Mouse (Mus musculus) megakaryocyte, embryonic 14.5 days (primary cell): ENCODE data around the gene Olfr173. TPM values are rescaled to one million over a fixed set of nuclear protein-coding genes. Genes with fewer than 3 reads are reported as not detected.

ENCODE experiments used
- H3K27me3 ChIP-seq: replicated peaks from 2 replicates; pipeline ENCODE3; 2012; ENCODE audit warnings: inconsistent platforms
- H3K36me3 ChIP-seq: replicated peaks from 2 replicates; pipeline ENCODE3; 2012; ENCODE audit warnings: low read length, inconsistent platforms, mixed read lengths
- H3K4me1 ChIP-seq: 2 replicates; pipeline ENCODE4 v1.6.1; 2012; ENCODE audit warnings: inconsistent platforms
- H3K4me3 ChIP-seq: replicated peaks from 2 replicates; pipeline ENCODE3; 2012; ENCODE audit warnings: moderate library complexity, mild to moderate bottlenecking, inconsistent platforms
- H3K9me3 ChIP-seq: 2 replicates; pipeline ENCODE4 v1.6.1; 2012; ENCODE audit warnings: inconsistent platforms
- FLI1 ChIP-seq: IDR thresholded peaks from 2 replicates; pipeline ENCODE4 v1.6.1; 2012; ENCODE audit warnings: low read length, inconsistent platforms, mixed read lengths
- GATA1 ChIP-seq: IDR thresholded peaks from 3 replicates; pipeline ENCODE4 v1.6.1; 2012; ENCODE audit warnings: mixed read lengths, low read length, inconsistent platforms, borderline replicate concordance
- polyA plus RNA-seq: library from polyadenylated mRNA; stranded (reverse); fragments of >175 nt; gene quantifications from 2 replicates; pipeline ENCODE4 v1.2.3, GENCODE M21; 2012; ENCODE audit warnings: low replicate concordance; ENCODE audit not compliant: insufficient read depth

Gene Olfr173
- not detected in 2 replicates for polyA plus RNA-seq

DNA sequence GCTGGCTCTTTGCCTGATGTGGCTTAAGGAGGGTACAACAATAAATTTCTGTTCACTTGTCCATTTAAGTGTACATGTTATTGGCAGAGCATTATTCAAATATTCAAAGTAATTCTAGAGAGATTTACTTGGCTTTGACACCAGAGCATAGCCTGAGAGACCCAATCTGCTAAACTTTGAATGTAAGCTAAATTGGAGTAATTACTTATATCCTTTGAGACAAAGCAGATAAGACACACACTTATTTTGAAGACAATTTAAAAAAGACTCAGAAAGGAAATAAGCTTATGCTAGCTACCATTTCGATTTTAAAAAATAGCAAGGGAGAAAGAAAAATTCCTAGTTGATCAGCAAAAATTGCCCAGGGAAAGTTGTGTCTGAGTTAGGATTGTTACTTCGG, at the start of gene Olfr173:
TSS of gene Olfr173 (minus strand) at position 101 of the 400 bp plus-strand sequence.
- no peak for TF ChIP-seq FLI1
- TF ChIP-seq GATA1 = no peak
- Histone ChIP-seq H3K27me3 (no peaks in the 10 kb centered on the region), H3K4me1 (no peaks in the 10 kb centered on the region), H3K36me3 (no peaks in the 10 kb centered on the region), H3K4me3 (no peak within 1 kb of the TSS), H3K9me3 (no peaks in the 10 kb centered on the region)

DNA sequence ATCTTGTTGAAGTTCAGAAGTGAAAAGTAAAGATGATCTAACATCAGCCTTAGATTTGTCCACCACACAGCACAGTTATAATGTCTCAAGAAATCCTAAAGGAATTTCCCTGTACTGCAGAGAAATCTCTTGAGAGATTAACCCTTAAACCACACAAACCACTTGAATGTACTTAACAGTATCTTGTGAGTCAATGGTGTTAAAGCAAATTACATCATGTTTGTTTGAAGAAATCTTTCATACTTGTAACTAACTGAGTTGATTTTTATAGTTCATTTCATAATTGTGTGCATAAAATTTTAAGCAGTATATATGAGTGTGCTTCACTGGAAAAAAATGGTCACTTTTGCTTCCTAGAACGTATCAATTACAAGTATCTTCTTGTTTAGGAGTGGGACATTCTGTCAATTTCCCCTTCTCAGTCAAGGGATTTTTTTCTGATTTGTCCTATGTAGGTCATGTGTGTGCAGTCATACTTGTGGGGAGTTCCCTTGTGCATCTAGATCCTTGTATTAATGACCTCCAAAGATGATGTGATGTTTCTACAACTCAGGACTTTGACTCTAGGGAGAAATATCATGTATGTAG, 26.8 kb upstream of the Olfr173 start, which contains the start of gene Olfr175-ps1:
TSS of gene Olfr175-ps1 (minus strand) at position 51 of the 588 bp plus-strand sequence.
- TF ChIP-seq FLI1 = no peak
- no peak for TF ChIP-seq GATA1
- no peaks in the 10 kb centered on the region for H3K4me1 ChIP-seq
- H3K4me3 ChIP-seq = no peak within 1 kb of the TSS
- no peaks in the 10 kb centered on the region for H3K36me3 ChIP-seq
- no peaks in the 10 kb centered on the region for H3K27me3 ChIP-seq
- no peaks in the 10 kb centered on the region for H3K9me3 ChIP-seq

- Histone ChIP-seq H3K4me1 (peaks cover 3% of the 10 kb centered on the region; the same call in 1 of the 2 replicates), H3K4me3 (no peak within 1 kb of the TSS), H3K36me3 (no peaks in the 10 kb centered on the region), H3K9me3 (peaks cover 3% of the 10 kb centered on the region; the same call in 1 of the 2 replicates), H3K27me3 (no peaks in the 10 kb centered on the region)
- TF ChIP-seq GATA1 (no peak), FLI1 (no peak)
Measured at GRCm38 (mm10) chr16:58763076-58763475, 37.0 kb downstream of the Olfr173 start, which contains the start of gene Olfr172. Gene Olfr172 (minus strand): TSS chr16:58763176.

DNA sequence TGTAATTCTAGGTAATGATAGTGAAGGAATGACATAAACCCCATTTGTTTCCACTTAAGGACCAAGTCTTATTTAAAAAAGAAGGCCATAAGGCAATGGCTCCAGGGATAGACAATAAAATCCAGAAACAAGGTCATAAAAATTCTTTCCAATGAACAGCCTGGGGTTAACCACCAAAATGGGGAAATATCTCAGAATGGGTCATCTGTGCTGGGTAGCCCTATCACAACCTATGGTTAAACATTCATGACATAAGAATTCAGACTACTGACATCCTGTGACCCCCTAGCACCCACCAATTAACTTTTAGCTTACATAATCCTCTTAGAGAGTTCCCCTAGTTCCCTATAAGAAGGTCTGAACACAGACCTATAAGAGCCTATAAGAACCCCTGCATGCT, 43.9 kb downstream of the Olfr173 start:
- H3K36me3 ChIP-seq = no peaks in the 10 kb centered on the region
- H3K4me3 ChIP-seq = no peak overlapping the region
- no peaks in the 10 kb centered on the region for H3K9me3 ChIP-seq
- H3K27me3 ChIP-seq = no peaks in the 10 kb centered on the region
- TF ChIP-seq FLI1 = no peak
- no peak for TF ChIP-seq GATA1
- H3K4me1 ChIP-seq = peaks cover 2% of the 10 kb centered on the region

DNA sequence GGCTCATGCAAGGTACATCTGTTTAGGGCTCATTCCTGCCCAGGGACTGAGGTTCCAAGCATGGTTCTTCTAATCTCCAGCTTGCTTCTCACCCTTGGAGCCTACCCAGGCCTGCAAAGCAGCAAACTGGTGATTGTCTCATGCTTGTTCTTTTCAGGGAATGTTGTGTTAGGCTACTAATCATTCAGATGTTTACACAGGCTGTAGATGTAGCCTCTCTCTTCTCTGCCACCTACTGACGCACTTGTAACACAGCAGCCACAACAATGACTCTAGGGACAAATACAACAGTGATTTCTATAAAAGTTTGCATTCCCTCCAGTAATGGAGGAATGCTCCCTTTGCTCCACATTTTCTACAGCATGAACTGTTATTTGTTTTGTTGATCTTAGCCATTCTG, 48.8 kb downstream of the Olfr173 start:
- Histone ChIP-seq H3K4me3 (no peak overlapping the region), H3K27me3 (peaks cover 3% of the 10 kb centered on the region), H3K4me1 (peaks cover 13% of the 10 kb centered on the region), H3K9me3 (no peaks in the 10 kb centered on the region), H3K36me3 (no peaks in the 10 kb centered on the region)
- TF ChIP-seq GATA1 = no peak
- no peak for TF ChIP-seq FLI1

DNA sequence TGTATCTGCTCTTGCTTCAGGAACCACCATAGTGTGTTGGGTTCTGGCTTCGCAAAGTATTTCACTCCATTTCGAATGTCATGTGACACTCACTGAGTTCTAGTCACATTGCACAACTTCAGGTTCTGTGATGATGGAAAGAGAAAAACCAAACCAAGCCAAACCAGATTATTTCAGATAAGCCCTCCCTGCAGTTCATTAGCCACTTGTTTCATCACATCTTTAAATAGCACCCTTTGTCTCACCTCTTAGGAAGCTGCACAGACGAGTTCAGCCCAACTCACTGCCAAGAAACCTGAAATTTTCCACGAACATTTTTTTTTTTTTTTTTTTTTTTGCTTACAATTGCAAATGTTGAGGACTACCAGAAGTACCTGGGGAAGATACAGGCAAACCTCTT, 53.4 kb downstream of the Olfr173 start:
- TF ChIP-seq GATA1 (no peak), FLI1 (no peak)
- Histone ChIP-seq H3K9me3 (peaks cover 4% of the 10 kb centered on the region; the same call in 1 of the 2 replicates), H3K36me3 (peaks cover 5% of the 10 kb centered on the region), H3K4me1 (peaks cover 16% of the 10 kb centered on the region), H3K4me3 (no peak overlapping the region), H3K27me3 (peaks cover 3% of the 10 kb centered on the region)

Other genes starting within 250 kb of the Olfr173 start
- not detected in 2 replicates for gene Gm813, start 183.3 kb downstream of the Olfr173 start, polyA plus RNA-seq
- not detected in 2 replicates for gene E330017A01Rik, start 161.5 kb downstream of the Olfr173 start, polyA plus RNA-seq
- 3.4 and 14.3 TPM in 2 replicates for gene Cpox, start 130.0 kb downstream of the Olfr173 start, polyA plus RNA-seq
- gene Gpr15, start 81.2 kb downstream of the Olfr173 start, polyA plus RNA-seq = not detected in 2 replicates
- 1.00 and 2.3 TPM in 2 replicates for gene Cldnd1, start 72.4 kb downstream of the Olfr173 start, polyA plus RNA-seq
- 1.3 TPM in 1 of 2 replicates, not detected in the other for gene Olfr172, start 37.1 kb downstream of the Olfr173 start, polyA plus RNA-seq
- not detected in 2 replicates for gene Olfr175-ps1, start 26.5 kb upstream of the Olfr173 start, polyA plus RNA-seq
- gene Olfr177, start 74.5 kb upstream of the Olfr173 start, polyA plus RNA-seq = not detected in 2 replicates
- not detected in 2 replicates for gene Olfr178, start 91.8 kb upstream of the Olfr173 start, polyA plus RNA-seq
- not detected in 2 replicates for gene Olfr181, start 128.5 kb upstream of the Olfr173 start, polyA plus RNA-seq
- gene Olfr180, start 129.1 kb upstream of the Olfr173 start, polyA plus RNA-seq = not detected in 2 replicates
- gene Olfr183, start 195.1 kb upstream of the Olfr173 start, polyA plus RNA-seq = not detected in 2 replicates
- not detected in 2 replicates for gene Olfr186, start 230.0 kb upstream of the Olfr173 start, polyA plus RNA-seq
- gene Olfr187, start 239.5 kb upstream of the Olfr173 start, polyA plus RNA-seq = not detected in 2 replicates